Comparison of ENCODE assay signal across 8 mouse cellular contexts in genomic region chr2:31299266-31299665, GRCm38 (mm10). TPM values are rescaled to one million over a fixed set of nuclear protein-coding genes. Genes with fewer than 3 reads are reported as not detected.
A peak's percentile ranks its signal among the peaks of the same experiment; 100 is the strongest.
DNase-seq lines count a peak whose midpoint lies in the region; ATAC-seq and TF ChIP-seq lines count a peak whose summit lies in the region.

No protein-coding gene starts in this region.

- no peaks in the 10 kb centered on the region for H3K27me3 ChIP-seq in heart, adult 2 months (ENCODE audit: control insufficient read depth, insufficient read depth, low read length)
- no peaks in the 10 kb centered on the region for H3K27me3 ChIP-seq in hindbrain, embryonic 14.5 days (ENCODE audit: control insufficient read depth, insufficient read depth, low read length)
- no peaks in the 10 kb centered on the region for H3K27me3 ChIP-seq in midbrain, embryonic 16.5 days (ENCODE audit: control insufficient read depth, insufficient read depth, low read depth, low read length)

- no peak overlapping the region; the same call in 1 of the 2 replicates for H3K4me2 ChIP-seq in hindbrain, embryonic 14.5 days (replicated peaks)
- peak overlapping the region; percentile 37 for H3K4me2 ChIP-seq in midbrain, embryonic 16.5 days (ENCODE audit: low read length)

- no peak overlapping the region for H3K4me3 ChIP-seq in heart, adult 2 months
- H3K4me3 ChIP-seq in hindbrain, embryonic 14.5 days (replicated peaks; ENCODE audit: low read length), result no peak overlapping the region
- H3K4me3 ChIP-seq in midbrain, embryonic 16.5 days (ENCODE audit: low read depth, low read length), result no peak overlapping the region

- no peak for TF ChIP-seq EP300 in heart, adult 2 months (IDR thresholded peaks at IDR 0.05; ENCODE audit: insufficient read depth, low read depth, low read length)

- H3K27ac ChIP-seq in heart, adult 2 months, result no peak overlapping the region
- no peak overlapping the region for H3K27ac ChIP-seq in hindbrain, embryonic 14.5 days
- H3K27ac ChIP-seq in midbrain, embryonic 16.5 days (ENCODE audit: low read length), result no peak overlapping the region

- intact Hi-C loops in heart, adult 2 months (cut with DNase I), result no loop called here

- no peaks in the 10 kb centered on the region; the same call in 1 of the 2 replicates for H3K4me1 ChIP-seq in heart, adult 2 months (ENCODE audit: control insufficient read depth, insufficient read depth, low read length)
- no peaks in the 10 kb centered on the region; the same call in 1 of the 2 replicates for H3K4me1 ChIP-seq in hindbrain, embryonic 14.5 days (replicated peaks; ENCODE audit: control insufficient read depth, insufficient read depth, low read length)
- H3K4me1 ChIP-seq in midbrain, embryonic 16.5 days (ENCODE audit: control insufficient read depth, insufficient read depth, low read length), result peaks cover 10% of the 10 kb centered on the region

- no peaks in the 10 kb centered on the region for H3K79me2 ChIP-seq in heart, adult 2 months (replicated peaks; ENCODE audit: control insufficient read depth, insufficient read depth, low read length)

- H3K9me3 ChIP-seq in hindbrain, embryonic 14.5 days (ENCODE audit: control insufficient read depth, low read length), result no peaks in the 10 kb centered on the region
- H3K9me3 ChIP-seq in midbrain, embryonic 16.5 days (replicated peaks; ENCODE audit: control insufficient read depth, low read length, poor library complexity, severe bottlenecking), result no peaks in the 10 kb centered on the region

- WGBS in heart, adult 2 months, result 20% methylated on average over 4 of the region's 4 CpGs
- 26% methylated on average over 4 of the region's 4 CpGs for WGBS in hindbrain, embryonic 14.5 days
- WGBS in midbrain, embryonic 16.5 days, result 26% methylated on average over 4 of the region's 4 CpGs

- peak; percentile 77 for TF ChIP-seq CTCF in heart, adult 2 months (IDR thresholded peaks at IDR 0.05)

- 0 out of 2 replicates have a peak, but pooled peaks have one; percentile 20 for ATAC-seq in common myeloid progenitor, adult 5-6 weeks (replicated peaks; ENCODE audit: low read depth, poor library complexity, severe bottlenecking)
- ATAC-seq in hindbrain, embryonic 14.5 days (ENCODE audit: low FRiP score), result no peak
- ATAC-seq in midbrain, embryonic 16.5 days, result no peak

- H3K36me3 ChIP-seq in heart, adult 2 months (ENCODE audit: control insufficient read depth, insufficient read depth, low read length), result no peaks in the 10 kb centered on the region
- peaks cover 5% of the 10 kb centered on the region; the same call in 1 of the 2 replicates for H3K36me3 ChIP-seq in hindbrain, embryonic 14.5 days (replicated peaks; ENCODE audit: control insufficient read depth, insufficient read depth)
- H3K36me3 ChIP-seq in midbrain, embryonic 16.5 days (ENCODE audit: control insufficient read depth, insufficient read depth, low read length), result no peaks in the 10 kb centered on the region; the same call in 1 of the 2 replicates

- no peak for DNase-seq in heart, adult 2 months
- DNase-seq in heart, adult 8-10 months (ENCODE audit: low spot score), result no peak
- peak; percentile 33 for DNase-seq in B cell, adult 2 months
- DNase-seq in hindbrain, embryonic 14.5 days (ENCODE audit: low spot score), result peak; percentile 81
- no peak for DNase-seq in spleen, postnatal 14 days (ENCODE audit: low spot score in 2 of 2)
- DNase-seq in spleen, postnatal 10 days (ENCODE audit: low spot score in 2 of 2), result no peak

- TF ChIP-seq POLR2A in heart, adult 2 months (IDR thresholded peaks at IDR 0.05; ENCODE audit: insufficient read depth, low read depth, low read length), result no peak

- no peak overlapping the region for H3K9ac ChIP-seq in heart, adult 2 months (ENCODE audit: low read depth, low read length)
- no peak overlapping the region for H3K9ac ChIP-seq in hindbrain, embryonic 14.5 days
- no peak overlapping the region for H3K9ac ChIP-seq in midbrain, embryonic 16.5 days (ENCODE audit: low read depth, low read length)

RNA-seq across cellular contexts. Expression of gene Hmcn2, which starts 14.9 kb away (rescaled TPM):
- 1 to 10 TPM; 7.2 to 8.3 TPM for total RNA-seq in heart, adult 2 months (2021)
- 22.8 and 24.3 TPM in 2 replicates for polyA plus RNA-seq in heart, adult 2 months (2012; rRNA removed)
- 1 to 10 TPM; 4.4 to 9.4 (median 7.9) TPM for total RNA-seq in heart, adult 8-10 months (2022)
- not detected in 2 replicates for total RNA-seq in common myeloid progenitor, adult 5-6 weeks (2017)
- 0.14 and 0.37 TPM in 2 replicates for polyA plus RNA-seq in hindbrain, embryonic 14.5 days (2014; fragmentation: Nextera tagmentation; extraction: Ambion mirVana)
- 0.16 and 0.18 TPM in 2 replicates for polyA plus RNA-seq in midbrain, embryonic 16.5 days (2015; fragmentation: Nextera tagmentation; extraction: Ambion mirVana)

RNA-seq across cellular contexts. Expression of gene Ncs1, which starts 53.6 kb away (rescaled TPM):
- total RNA-seq in heart, adult 2 months (2021), result 10 to 100 TPM; 11.8 to 14.1 TPM
- 5.9 and 8.3 TPM in 2 replicates for polyA plus RNA-seq in heart, adult 2 months (2012; rRNA removed)
- total RNA-seq in heart, adult 8-10 months (2022), result 10 to 100 TPM; 10.0 to 16.2 (median 14.1) TPM
- 2.3 and 6.4 TPM in 2 replicates for total RNA-seq in common myeloid progenitor, adult 5-6 weeks (2017)
- polyA plus RNA-seq in hindbrain, embryonic 14.5 days (2014; fragmentation: Nextera tagmentation; extraction: Ambion mirVana), result 213 TPM in 2 replicates
- polyA plus RNA-seq in midbrain, embryonic 16.5 days (2015; fragmentation: Nextera tagmentation; extraction: Ambion mirVana), result 148 and 164 TPM in 2 replicates

Comparison
In these comparisons a context has a peak if more than half of its experiments do, and no peak if none do; other contexts are left out.
1. DNase-seq: peak in B cell, adult 2 months (2 of 2) and hindbrain, embryonic 14.5 days (single experiment); none in heart, adult 2 months (0 of 2), heart, adult 8-10 months (single experiment), spleen, postnatal 14 days (0 of 2) and spleen, postnatal 10 days (0 of 2).